16 mouse cellular contexts compared by ENCODE assay signal in the genomic region with DNA sequence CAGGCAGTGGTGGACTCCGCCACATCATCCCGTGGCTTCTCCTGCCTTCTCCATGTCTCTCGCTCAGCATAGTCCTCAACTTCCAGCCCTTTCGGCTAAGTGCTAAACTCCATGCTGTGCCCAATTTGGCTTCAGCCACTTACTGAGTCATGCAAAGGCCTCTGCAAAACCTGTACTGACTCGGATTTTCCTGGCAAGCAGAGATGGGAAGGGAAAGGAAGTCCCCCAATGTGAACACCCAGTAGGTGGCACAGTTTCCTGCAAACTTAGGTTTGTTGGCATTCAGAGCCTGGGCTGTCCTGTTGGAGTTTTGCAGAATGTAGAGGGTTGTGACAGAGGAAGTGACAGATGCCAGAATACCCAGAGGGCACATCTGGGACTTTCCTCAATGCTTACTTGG. TPM values are rescaled to one million over a fixed set of nuclear protein-coding genes. Genes with fewer than 3 reads are reported as not detected.
A peak's percentile ranks its signal among the peaks of the same experiment; 100 is the strongest.
DNase-seq lines count a peak whose midpoint lies in the region; TF ChIP-seq lines count a peak whose summit lies in the region.
"Had no signal": no experiment of that assay in that cellular context is flagged by ENCODE, and none has a peak within 500 bp of the region (broad histone marks: within the 10 kb centered on the region; RNA-seq: fewer than 3 reads in every experiment).

No protein-coding gene starts in this region.

- peak; percentile 17 for DNase-seq in cerebellum, adult 9-10 months
- no peak for DNase-seq in cerebellum, adult 8-10 months
- DNase-seq in layer of hippocampus, adult 2 months (ENCODE audit: low spot score in 2 of 2), result no peak
- DNase-seq in layer of hippocampus, postnatal 36 days, result no peak
- DNase-seq in CH12.LX (ENCODE audit: extremely low read depth), result peak; percentile 38
- DNase-seq in fat pad, adult 2 months (ENCODE audit: extremely low read depth, low read depth, low spot score), result peak; percentile 99
- no peak for DNase-seq in urinary bladder, adult 2 months (ENCODE audit: low spot score)
- no peak for DNase-seq in spleen, postnatal 36 days (ENCODE audit: low spot score in 2 of 2)
- DNase-seq: adrenal gland, postnatal 36 days; gastrocnemius, postnatal 25 days; spleen, adult 18-20 months; thymus, adult 18-20 months had no signal

- H3K27ac ChIP-seq in layer of hippocampus, adult 2 months, result no peak overlapping the region
- no peak overlapping the region for H3K27ac ChIP-seq in CH12.LX (ENCODE audit: insufficient read depth, low read depth)

- no peaks in the 10 kb centered on the region for H3K79me2 ChIP-seq in CH12.LX (replicated peaks; ENCODE audit: control insufficient read depth, extremely low read depth, insufficient read depth, poor library complexity, severe bottlenecking)

- no peaks in the 10 kb centered on the region for H3K27me3 ChIP-seq in CH12.LX (replicated peaks)

- H3K4me1 ChIP-seq in CH12.LX (ENCODE audit: control insufficient read depth in 1 of 2, insufficient read depth in 2 of 2), result peaks cover 7 to 32% of the 10 kb centered on the region in 2 experiments

- no peak overlapping the region for H3K4me3 ChIP-seq in layer of hippocampus, adult 2 months
- H3K4me3 ChIP-seq in CH12.LX (replicated peaks in 1 of 3; ENCODE audit: low read depth in 2 of 3, low read length in 2 of 3, poor library complexity in 1 of 3), result no peak overlapping the region
- H3K4me3 ChIP-seq: erythroblast, embryonic 14.5 days had no signal

- no peak overlapping the region for H3K9ac ChIP-seq in CH12.LX (ENCODE audit: insufficient read depth, low read depth)

- TF ChIP-seq POLR2A in CH12.LX (IDR thresholded peaks at IDR 0.05; ENCODE audit: low read depth, low read length), result no peak

- H3K9me3 ChIP-seq in CH12.LX (replicated peaks; ENCODE audit: low read length), result peaks cover under 1% of the 10 kb centered on the region

- TF ChIP-seq EP300 in CH12.LX (IDR thresholded peaks at IDR 0.05; ENCODE audit: low read length), result no peak

- dilution Hi-C loops in CH12.LX (cut with MboI; ENCODE audit: extremely low pct_ligation_motif_present, extremely low pct_unique_long_range_greater_than_20kb, low sequenced_read_pairs), result no loop called here

- H3K4me2 ChIP-seq in CH12.LX (ENCODE audit: insufficient read depth, low read depth, poor library complexity, severe bottlenecking), result no peak overlapping the region

- no peaks in the 10 kb centered on the region for H3K36me3 ChIP-seq in CH12.LX (replicated peaks in 1 of 2; ENCODE audit: control insufficient read depth in 1 of 2, insufficient read depth in 1 of 2, low read length in 1 of 2)

- in situ Hi-C loops in CH12.LX (cut with MboI; ENCODE audit: low pct_ligation_motif_present, low pct_unique_long_range_greater_than_20kb, low sequenced_read_pairs), result no loop called here

- peak; percentile 55 for TF ChIP-seq CTCF in layer of hippocampus, adult 2 months (conservative IDR thresholded peaks at IDR 0.05)
- peak in 1 of 2 experiments; percentile 30; a peak in 1 of 4 replicates for TF ChIP-seq CTCF in CH12.LX (conservative IDR thresholded peaks at IDR 0.05 in 1 of 2, IDR thresholded peaks at IDR 0.05 in 1 of 2; ENCODE audit: low read depth in 2 of 2, low read length in 2 of 2)

- TF ChIP-seq RAD21 in CH12.LX (IDR thresholded peaks at IDR 0.05; ENCODE audit: low read depth, low read length), result peak; percentile 38

TF ChIP-seq in CH12.LX, 34 proteins besides CTCF, POLR2A, EP300 and RAD21:
- TF ChIP-seq MEF2A (IDR thresholded peaks at IDR 0.05; ENCODE audit: borderline replicate concordance, low read depth, low read length), result no peak
- no peak for TF ChIP-seq ZC3H11A (IDR thresholded peaks at IDR 0.05; ENCODE audit: low read depth, low read length)
- no peak; the same call in 1 of the 2 replicates for TF ChIP-seq SMC3 (IDR thresholded peaks at IDR 0.05; ENCODE audit: low read depth, low read length)
- TF ChIP-seq HCFC1 (IDR thresholded peaks at IDR 0.05; ENCODE audit: low read depth, low read length), result no peak
- no peak for TF ChIP-seq GABPA (IDR thresholded peaks at IDR 0.05; ENCODE audit: insufficient replicate concordance, low read depth, low read length)
- TF ChIP-seq MAX (IDR thresholded peaks at IDR 0.05; ENCODE audit: low read length), result no peak
- no peak for TF ChIP-seq ZMIZ1 (IDR thresholded peaks at IDR 0.05; ENCODE audit: low read depth, low read length)
- no peak for TF ChIP-seq CHD2 (IDR thresholded peaks at IDR 0.05; ENCODE audit: low read length)
- no peak for TF ChIP-seq MAZ (IDR thresholded peaks at IDR 0.05; ENCODE audit: low read depth, low read length)
- TF ChIP-seq E2F4 (IDR thresholded peaks at IDR 0.05; ENCODE audit: insufficient replicate concordance, low read depth, low read length), result no peak
- TF ChIP-seq ZKSCAN1 (IDR thresholded peaks at IDR 0.05; ENCODE audit: borderline replicate concordance, low read depth, low read length), result no peak
- TF ChIP-seq RCOR1 (conservative IDR thresholded peaks at IDR 0.05; ENCODE audit: low read depth, low read length), result no peak

RNA-seq across cellular contexts. Expression of a gene that starts 7.2 kb away (rescaled TPM):
- total RNA-seq in layer of hippocampus, adult 2 months (2021), result not detected
- total RNA-seq in layer of hippocampus, postnatal 36 days (2021), result not detected
- not detected in 2 replicates for total RNA-seq in CH12.LX (2012; rRNA removed)
- total RNA-seq in CH12.LX (2014; rRNA removed), result not detected in 2 replicates
- polyA plus RNA-seq in CH12.LX (2012; ENCODE audit: insufficient read length, low read depth), result not detected in 2 replicates
- polyA plus RNA-seq in urinary bladder, adult 2 months (2012; rRNA removed), result not detected in 2 replicates
- total RNA-seq: adrenal gland, postnatal 36 days; gastrocnemius, postnatal 25 days; monocyte, adult 5-6 weeks had no signal
- polyA plus RNA-seq: erythroblast, embryonic 14.5 days; intestine, embryonic 14.5 days; limb, embryonic 14.5 days had no signal

Comparison
In these comparisons a context has a peak if more than half of its experiments do, and no peak if none do; other contexts are left out.
1. DNase-seq: peak in cerebellum, adult 9-10 months (single experiment), CH12.LX (single experiment) and fat pad, adult 2 months (single experiment); none in cerebellum, adult 8-10 months (single experiment), layer of hippocampus, adult 2 months (0 of 2), layer of hippocampus, postnatal 36 days (0 of 2), urinary bladder, adult 2 months (single experiment) and spleen, postnatal 36 days (0 of 2).